Mouse (Mus musculus) layer of hippocampus, adult 8-10 months (tissue): Measurements from ENCODE around the gene Endov. TPM values are rescaled to one million over a fixed set of nuclear protein-coding genes. Genes with fewer than 3 reads are reported as not detected.

Experiments used
- DNase-seq, 2 experiments: peaks; one replicate each; pipeline ENCODE4 v3.0.0; 2022; ENCODE audit warnings: low spot score in 2 of 2
- total RNA-seq, 4 experiments: library from RNA; stranded (reverse); gene quantifications; 2 replicates each; pipeline ENCODE4 v1.2.4; 2022

Endov gene
- total RNA-seq, 4 experiments from 2014 or later: 28.8 to 39.7 (median 32.2) TPM

GRCm38 (mm10) chr11:119516677-119517361 lies 25.7 kb downstream of the Endov start:
- peak; percentile 55 to 66 for DNase-seq

DNA sequence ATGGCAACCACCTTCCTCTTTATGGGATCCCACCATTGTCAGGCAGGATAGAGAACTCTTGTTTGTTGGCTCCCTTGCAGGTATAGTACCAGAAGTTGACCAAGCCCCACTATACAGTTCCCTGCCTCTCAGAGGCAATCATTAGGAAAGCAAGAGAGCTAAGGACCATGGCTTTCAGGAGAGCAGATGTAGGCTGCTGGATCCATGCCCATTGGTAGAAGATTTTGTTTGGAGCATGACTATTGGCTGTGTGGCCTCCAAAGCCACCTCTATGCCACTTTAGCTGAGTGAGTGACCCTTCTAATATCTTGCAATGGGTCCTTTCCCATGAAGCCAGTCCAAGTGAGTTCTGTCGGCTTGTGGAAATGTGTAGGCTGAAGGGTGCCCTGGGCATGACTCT lies 28.2 kb downstream of the Endov start:
- no peak for DNase-seq

- DNase-seq: no peak
Measured at GRCm38 (mm10) chr11:119520005-119520712, 29.0 kb downstream of the Endov start.

GRCm38 (mm10) chr11:119520713-119521063 lies 29.5 kb downstream of the Endov start:
- no peak for DNase-seq

DNA sequence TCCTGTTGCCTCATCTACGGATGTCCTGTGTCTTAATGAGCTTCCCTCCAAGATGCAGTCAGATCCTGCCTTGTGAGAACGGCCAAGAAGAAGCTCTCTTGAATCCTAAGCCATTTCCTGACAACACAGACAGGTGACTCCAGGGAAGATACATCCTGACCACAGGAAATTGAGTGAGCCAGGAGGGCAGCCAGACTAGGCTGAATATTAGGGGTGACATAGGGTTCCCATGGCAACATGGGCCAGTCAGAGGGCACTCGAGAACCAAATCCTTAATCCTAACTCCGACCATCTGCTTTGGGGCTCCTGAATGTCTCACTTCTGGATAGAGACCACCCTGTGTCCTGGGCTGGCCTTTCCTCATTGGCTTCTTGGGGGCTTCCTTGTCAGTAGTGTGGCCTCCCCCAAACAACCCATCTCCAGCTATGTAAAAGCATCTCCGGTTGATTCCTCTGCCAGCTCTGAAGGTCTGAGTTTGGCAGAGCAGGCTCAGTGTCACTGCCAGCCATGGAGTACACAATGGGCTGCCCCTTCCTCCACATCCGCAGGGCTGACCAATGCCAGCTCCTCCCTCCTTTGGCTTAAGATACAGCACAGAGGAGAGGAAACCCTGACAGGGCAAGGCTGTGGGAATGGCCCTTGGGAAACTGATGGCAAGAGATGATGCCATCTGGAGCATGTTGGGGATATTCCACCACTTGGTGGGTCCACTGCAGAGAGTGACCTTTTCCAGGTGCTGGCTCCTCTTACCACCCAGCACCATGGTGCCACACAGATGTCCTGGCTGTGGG lies 31.0 kb downstream of the Endov start:
- DNase-seq: no peak

DNA sequence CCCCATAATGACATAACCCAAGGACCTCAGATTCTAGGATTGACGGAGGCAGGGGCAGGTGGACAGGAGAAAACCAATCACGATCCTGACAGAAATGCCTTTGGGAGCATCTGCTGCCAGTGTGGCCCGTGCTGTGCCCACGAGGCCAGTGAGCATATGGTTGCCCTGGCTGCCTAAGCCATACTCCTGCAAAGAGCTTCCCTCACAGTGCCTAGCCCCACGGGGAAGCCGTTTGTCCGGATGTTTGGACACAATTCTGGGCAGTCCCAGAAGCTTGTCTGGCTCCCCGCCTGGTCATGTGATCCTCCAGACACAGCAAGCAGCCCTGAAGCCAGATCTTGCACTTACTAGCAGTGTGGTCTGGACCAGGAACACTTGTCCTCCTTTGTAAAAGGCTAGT lies 31.6 kb downstream of the Endov start:
- DNase-seq: no peak

DNA sequence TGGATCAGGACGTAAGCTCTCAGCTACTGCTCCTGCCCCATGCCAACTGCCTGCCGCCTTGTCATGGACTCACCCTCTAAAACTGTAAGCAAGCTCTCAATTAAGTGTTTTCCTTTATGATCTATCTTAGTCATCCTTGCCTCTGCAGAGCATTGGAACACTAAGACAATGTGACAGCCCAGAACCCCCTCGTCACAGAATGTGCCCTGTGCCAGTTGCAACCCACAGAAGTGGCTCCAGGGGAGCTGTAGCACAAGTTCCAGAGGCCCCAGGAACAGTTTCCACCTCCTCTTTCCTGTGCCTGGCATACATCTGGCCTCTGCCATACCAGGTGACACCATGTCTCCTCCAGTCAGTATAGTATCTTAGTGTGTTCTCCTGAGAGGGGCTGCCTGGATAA lies 32.2 kb downstream of the Endov start:
- DNase-seq: no peak

DNA sequence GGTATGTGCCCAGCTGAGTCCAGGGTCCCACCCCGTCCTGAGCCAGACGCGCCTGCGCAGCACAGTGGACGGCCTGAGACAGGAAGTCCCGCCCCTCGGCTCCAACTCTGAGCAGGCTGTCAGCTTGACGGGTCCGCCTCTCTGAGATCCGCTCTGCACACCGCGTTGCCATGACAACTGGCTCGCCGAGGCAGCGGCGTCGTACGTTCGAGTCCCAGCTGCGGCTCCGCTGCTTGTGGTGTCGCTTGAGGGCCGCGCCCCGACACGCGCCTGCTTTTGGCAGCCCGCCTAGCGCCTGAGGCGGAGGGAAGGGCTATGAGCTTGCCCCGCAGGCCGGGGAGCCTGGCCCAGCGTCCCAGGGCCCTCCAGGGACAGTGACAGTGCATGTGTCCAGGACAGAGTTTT lies 33.4 kb downstream of the Endov start:
- DNase-seq: peak; percentile 76 to 81

DNA sequence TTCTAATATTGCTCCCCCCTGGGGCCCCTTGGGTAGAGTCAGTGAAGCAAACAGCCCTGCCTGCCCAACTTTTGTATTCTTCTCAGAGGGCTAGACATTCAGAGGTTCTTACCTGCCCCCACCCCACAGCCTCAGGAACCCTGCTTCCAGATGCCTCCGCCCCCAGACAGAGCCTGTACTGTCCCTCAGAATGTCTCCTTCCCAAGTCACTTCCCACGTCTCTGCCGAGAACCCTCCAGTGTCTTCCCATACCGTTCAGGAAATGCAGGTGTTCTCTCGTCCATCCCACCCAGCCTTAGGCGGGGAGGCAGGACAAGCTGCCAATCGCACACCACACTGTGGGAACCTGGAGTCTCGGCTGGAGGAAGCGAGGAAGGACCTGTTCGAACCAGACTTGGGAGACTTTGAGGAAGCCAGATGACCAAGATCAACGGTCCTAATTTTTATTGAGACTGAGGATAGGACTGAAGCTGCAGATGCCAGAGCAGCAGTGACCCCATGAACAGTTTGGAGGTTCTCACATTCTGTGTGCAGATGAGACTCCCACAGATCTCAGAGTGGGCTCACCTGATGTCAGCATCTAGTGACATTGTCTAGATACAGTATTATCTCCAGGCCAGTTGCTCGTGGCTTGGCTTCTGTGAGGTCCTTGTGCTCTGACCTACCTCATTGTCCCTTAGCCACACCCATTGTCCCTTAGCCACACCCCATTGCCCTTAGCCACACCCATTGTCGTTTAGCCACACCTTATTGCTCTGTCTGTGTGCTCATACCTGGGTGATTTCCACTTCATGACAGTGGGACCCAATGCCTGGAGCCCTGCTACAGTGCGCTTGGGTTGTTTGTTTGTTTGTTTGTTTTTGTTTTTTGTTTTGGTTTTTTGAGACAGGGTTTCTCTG lies 35.2 kb downstream of the Endov start:
- no peak for DNase-seq

GRCm38 (mm10) chr11:119528930-119529329 lies 37.8 kb downstream of the Endov start:
- no peak for DNase-seq

DNA sequence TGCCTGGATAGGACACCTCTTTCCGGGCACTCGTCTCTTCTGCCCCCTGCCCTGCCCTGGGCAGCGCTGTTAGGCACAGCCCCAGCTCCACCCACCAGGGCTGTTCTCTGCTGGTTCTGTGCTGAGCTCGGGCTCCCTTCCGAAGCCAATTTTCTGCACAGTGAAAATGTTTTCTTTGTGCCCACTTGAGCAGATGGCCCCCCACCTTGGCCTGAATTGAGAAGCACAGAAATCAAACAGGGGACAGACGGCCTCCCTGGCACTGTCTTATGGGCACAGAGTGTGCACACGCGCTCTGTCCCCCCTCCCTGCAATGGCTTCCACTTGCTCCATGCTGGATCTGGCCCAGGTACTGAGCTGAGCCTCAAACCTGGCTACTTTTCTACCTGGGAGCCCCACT lies 41.3 kb downstream of the Endov start:
- no peak for DNase-seq

DNA sequence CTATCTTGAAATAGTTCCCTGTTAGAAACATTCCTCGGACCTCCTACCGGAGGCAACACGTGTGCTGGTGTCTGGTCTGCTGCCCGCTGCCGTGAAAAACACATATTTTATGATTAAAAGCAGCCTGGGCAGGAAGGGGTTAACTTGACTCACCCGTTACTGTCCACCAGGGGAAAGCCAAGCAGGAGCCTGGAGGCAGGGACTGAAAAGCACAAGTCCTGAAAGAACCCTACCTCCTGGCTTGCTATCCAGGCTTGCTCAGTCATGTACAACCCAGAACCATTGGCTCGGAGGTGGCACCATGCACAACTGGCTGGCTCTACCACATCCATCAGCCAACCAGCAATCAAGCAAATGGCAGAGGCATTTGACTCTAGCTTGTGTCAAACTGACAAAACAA lies 42.6 kb downstream of the Endov start:
- DNase-seq: no peak

- no peak for DNase-seq
Measured at GRCm38 (mm10) chr11:119539944-119540343, 48.8 kb downstream of the Endov start.

GRCm38 (mm10) chr11:119540560-119540959 lies 49.4 kb downstream of the Endov start:
- DNase-seq: no peak

DNA sequence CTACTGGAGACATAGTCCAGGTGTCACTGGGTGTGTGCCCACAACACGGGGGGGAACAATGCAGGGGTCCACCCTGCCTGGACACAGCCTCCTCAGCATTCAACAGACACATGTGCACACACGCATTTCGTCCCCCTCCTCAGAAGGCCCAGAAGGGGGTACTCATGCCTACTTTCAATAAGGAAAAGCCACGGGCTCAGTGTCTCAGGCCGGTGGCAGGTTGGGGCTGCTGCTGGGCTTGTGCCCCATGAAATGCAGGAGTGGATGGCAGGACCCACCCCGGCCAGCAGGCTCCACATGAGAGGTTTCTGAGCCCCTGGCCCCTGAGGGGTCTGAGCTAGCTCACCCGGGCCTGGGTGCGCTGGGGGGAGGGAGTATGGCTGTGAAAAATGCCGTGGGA lies 49.9 kb downstream of the Endov start:
- no peak for DNase-seq

- DNase-seq: no peak
Measured at GRCm38 (mm10) chr11:119542371-119542770, 51.2 kb downstream of the Endov start.

DNA sequence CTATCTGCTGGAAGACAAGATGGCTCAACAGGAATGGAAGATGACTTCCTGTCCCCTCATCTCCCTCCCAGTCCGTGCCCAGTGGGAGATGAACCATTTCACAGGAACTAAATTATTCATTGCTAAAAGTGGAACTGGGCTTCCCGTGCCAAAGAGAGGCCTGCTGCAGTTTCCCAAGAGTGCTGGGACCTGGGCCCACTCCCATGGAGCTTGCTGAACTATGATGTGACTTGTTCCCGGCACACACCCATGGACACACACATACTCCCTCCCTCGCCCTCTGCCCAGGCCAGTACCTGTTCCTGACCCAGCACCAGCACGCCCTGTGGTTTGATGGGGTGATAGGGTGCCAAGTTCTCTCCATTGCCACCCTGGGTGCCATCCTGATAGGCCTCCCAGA lies 51.7 kb downstream of the Endov start:
- DNase-seq: no peak

DNA sequence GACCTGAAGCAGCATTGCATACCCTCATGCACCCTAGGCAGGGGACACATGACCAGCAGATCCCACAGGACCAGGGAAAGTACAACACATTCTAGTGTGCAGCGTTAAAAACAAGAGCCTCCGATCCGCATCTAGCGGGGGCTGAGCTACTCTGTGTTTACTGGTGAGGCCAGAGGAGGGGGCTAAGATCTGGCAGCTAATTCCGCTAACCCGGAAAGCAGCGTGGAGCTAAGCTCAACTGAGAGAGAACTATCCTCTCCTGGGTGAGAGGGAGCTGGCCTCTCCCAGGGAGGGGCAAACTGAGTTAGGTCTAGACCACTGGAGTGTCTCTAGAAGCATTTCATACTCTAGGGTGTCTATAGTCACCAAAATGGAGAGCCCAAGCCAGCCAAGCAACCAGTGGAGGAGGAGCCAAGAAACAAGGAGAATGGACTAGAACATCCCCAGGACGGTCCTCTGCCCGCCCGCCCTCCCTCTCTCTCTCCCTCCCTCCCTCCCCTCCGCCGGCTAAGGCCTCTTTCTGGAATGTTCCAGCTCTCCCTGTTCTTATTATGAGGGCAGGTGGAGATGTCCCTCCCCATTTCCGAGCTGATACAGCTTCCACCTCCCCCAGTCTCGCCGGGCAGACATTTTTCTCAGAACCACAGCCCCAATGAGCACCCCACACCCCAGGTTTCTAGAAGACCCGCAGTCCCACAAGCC lies 52.8 kb downstream of the Endov start:
- DNase-seq: no peak

- DNase-seq: no peak
Measured at GRCm38 (mm10) chr11:119544518-119545105, 53.5 kb downstream of the Endov start.

DNA sequence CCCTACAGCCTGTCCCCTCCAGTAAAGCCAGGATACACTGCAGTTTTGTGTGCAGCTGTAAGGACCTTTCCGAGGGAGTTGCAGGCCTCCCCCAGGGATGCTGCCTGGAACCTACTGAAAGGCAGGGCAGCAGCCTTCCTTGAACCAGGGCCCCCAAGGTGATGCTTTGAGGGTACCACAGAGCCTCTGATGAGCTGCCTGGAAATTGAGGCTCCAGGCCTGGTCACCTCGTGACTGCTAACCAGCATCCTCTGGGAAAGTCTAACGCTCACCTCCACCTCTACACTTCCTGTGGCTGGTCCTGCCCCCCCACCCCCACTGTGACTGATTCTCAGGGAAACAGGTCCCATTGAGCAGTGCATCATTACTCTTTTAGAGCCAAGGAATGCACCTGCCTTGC lies 54.1 kb downstream of the Endov start:
- no peak for DNase-seq
